Mouse (Mus musculus): ENCODE measurements around the gene Fdxr. TPM values are rescaled to one million over a fixed set of nuclear protein-coding genes. Genes with fewer than 3 reads are reported as not detected.

The Fdxr gene
- polyA plus RNA-seq, 1 experiment from 2014 or later, result 25.7 TPM

GRCm38 (mm10) chr11:115232889-115233288 is 44.0 kb downstream of the Fdxr start:
- H3K27me3 ChIP-seq (replicated peaks; ENCODE audit: control insufficient read depth, insufficient read depth, low read length), result no peaks in the 10 kb centered on the region; the same call in 1 of the 2 replicates
- DNase-seq (ENCODE audit: low spot score), result no peak
- no peak for ATAC-seq (replicated peaks; ENCODE audit: low FRiP score)
- H3K4me1 ChIP-seq (replicated peaks; ENCODE audit: control insufficient read depth, insufficient read depth, low read length), result peaks cover 45% of the 10 kb centered on the region
- no peak overlapping the region for H3K4me3 ChIP-seq (ENCODE audit: low read depth, low read length)
- 84% methylated on average over 5 of the region's 5 CpGs for WGBS
- H3K9ac ChIP-seq (ENCODE audit: low read depth, low read length), result no peak overlapping the region
- no peak overlapping the region for H3K4me2 ChIP-seq
- H3K9me3 ChIP-seq (ENCODE audit: control insufficient read depth, low read length), result no peaks in the 10 kb centered on the region
- no peaks in the 10 kb centered on the region for H3K36me3 ChIP-seq (ENCODE audit: control insufficient read depth, insufficient read depth, low read length)
- no peak overlapping the region for H3K27ac ChIP-seq (ENCODE audit: low read depth, low read length)

DNA sequence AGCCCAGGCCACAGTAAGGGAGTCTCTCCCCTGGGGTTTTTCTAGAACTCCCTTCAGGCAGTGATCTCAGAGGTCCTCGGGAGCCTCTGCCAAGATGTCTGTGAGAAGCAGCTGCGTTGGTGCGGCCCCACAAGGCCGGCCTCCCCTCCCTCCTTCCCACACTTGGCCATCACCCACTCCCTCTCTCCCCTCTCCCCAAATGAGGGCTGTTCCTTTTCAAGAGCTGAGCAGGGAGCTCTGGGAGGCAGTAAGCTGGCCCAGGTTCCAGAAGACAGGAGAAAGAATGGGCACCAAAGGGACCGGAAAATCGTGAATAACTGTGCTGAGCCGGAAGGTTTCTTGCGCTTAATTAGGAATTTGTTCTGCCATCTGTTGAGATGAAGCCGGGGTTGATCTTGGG is 44.9 kb downstream of the Fdxr start:
- H3K27me3 ChIP-seq (replicated peaks; ENCODE audit: control insufficient read depth, insufficient read depth, low read length), result no peaks in the 10 kb centered on the region; the same call in 1 of the 2 replicates
- H3K36me3 ChIP-seq (ENCODE audit: control insufficient read depth, insufficient read depth, low read length), result no peaks in the 10 kb centered on the region
- no peak overlapping the region for H3K9ac ChIP-seq (ENCODE audit: low read depth, low read length)
- ATAC-seq (replicated peaks; ENCODE audit: low FRiP score) (no peak), DNase-seq (ENCODE audit: low spot score) (no peak)
- no peaks in the 10 kb centered on the region for H3K9me3 ChIP-seq (ENCODE audit: control insufficient read depth, low read length)
- no peak overlapping the region; the same call in 1 of the 2 replicates for H3K27ac ChIP-seq (ENCODE audit: low read depth, low read length)
- no peak overlapping the region for H3K4me2 ChIP-seq
- peaks cover 53% of the 10 kb centered on the region for H3K4me1 ChIP-seq (replicated peaks; ENCODE audit: control insufficient read depth, insufficient read depth, low read length)
- no peak overlapping the region for H3K4me3 ChIP-seq (ENCODE audit: low read depth, low read length)
- WGBS, result 75% methylated on average over 9 of the region's 9 CpGs

DNA sequence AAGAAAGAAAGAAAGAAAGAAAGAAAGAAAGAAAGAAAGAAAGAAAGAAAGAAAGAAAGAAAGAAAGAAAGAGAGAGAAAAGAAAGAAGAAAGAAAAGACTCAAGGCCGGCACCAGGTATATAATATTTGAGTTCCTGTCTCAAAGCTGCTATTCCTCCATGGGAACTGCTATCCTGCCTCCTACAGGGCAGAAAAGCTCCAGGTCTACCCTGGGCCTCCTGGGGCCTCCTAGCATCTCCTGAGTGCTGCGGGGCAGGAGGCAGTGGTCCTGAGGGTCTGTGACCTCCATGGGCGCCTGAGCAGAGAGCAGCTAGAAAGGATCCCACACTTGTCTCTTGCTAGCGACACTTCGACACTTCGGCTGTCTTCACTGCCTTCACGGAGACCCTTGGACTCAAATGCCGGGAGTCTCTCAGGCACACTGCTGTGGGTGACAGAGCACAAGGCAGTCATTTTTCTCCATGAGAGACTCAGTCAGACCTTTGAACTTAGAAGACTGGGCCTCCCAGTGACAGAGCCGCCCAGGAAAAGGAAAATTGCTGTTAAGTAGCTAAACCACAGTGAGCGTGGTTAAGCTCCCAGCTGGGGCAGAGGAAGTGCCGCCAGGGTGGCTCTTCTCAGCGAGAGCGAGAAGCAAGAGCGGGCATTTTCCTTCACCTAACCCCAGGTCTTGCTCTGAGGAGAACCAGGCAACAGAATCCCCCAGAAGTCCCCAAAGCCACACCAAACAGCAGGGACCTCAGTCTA is 45.5 kb downstream of the Fdxr start:
- Histone ChIP-seq H3K27me3 (replicated peaks; ENCODE audit: control insufficient read depth, insufficient read depth, low read length) (no peaks in the 10 kb centered on the region; the same call in 1 of the 2 replicates), H3K9me3 (ENCODE audit: control insufficient read depth, low read length) (no peaks in the 10 kb centered on the region), H3K4me2 (no peak overlapping the region), H3K36me3 (ENCODE audit: control insufficient read depth, insufficient read depth, low read length) (no peaks in the 10 kb centered on the region), H3K9ac (ENCODE audit: low read depth, low read length) (no peak overlapping the region), H3K4me1 (replicated peaks; ENCODE audit: control insufficient read depth, insufficient read depth, low read length) (peaks cover 54% of the 10 kb centered on the region), H3K4me3 (ENCODE audit: low read depth, low read length) (no peak overlapping the region), H3K27ac (ENCODE audit: low read depth, low read length) (peak overlapping the region; percentile 52; the same call in 1 of the 2 replicates)
- WGBS, result 46% methylated on average over 14 of the region's 14 CpGs
- no peak for ATAC-seq (replicated peaks; ENCODE audit: low FRiP score)
- DNase-seq (ENCODE audit: low spot score), result no peak

- 56% methylated on average over 15 of the region's 15 CpGs for WGBS
- no peak overlapping the region for H3K4me3 ChIP-seq (ENCODE audit: low read depth, low read length)
- H3K27ac ChIP-seq (ENCODE audit: low read depth, low read length), result no peak overlapping the region
- peaks cover 47% of the 10 kb centered on the region for H3K4me1 ChIP-seq (replicated peaks; ENCODE audit: control insufficient read depth, insufficient read depth, low read length)
- DNase-seq (ENCODE audit: low spot score), result no peak
- H3K27me3 ChIP-seq (replicated peaks; ENCODE audit: control insufficient read depth, insufficient read depth, low read length), result no peaks in the 10 kb centered on the region; the same call in 1 of the 2 replicates
- H3K4me2 ChIP-seq, result no peak overlapping the region
- no peaks in the 10 kb centered on the region for H3K36me3 ChIP-seq (ENCODE audit: control insufficient read depth, insufficient read depth, low read length)
- no peak for ATAC-seq (replicated peaks; ENCODE audit: low FRiP score)
- no peaks in the 10 kb centered on the region for H3K9me3 ChIP-seq (ENCODE audit: control insufficient read depth, low read length)
- no peak overlapping the region for H3K9ac ChIP-seq (ENCODE audit: low read depth, low read length)
Observed at GRCm38 (mm10) chr11:115229021-115229930, 47.6 kb downstream of the Fdxr start.

- Histone ChIP-seq H3K4me3 (ENCODE audit: low read depth, low read length) (no peak overlapping the region), H3K9ac (ENCODE audit: low read depth, low read length) (no peak overlapping the region)
- WGBS, result 48% methylated on average over 7 of the region's 7 CpGs
Observed at GRCm38 (mm10) chr11:115228430-115228829, 48.4 kb downstream of the Fdxr start.

DNA sequence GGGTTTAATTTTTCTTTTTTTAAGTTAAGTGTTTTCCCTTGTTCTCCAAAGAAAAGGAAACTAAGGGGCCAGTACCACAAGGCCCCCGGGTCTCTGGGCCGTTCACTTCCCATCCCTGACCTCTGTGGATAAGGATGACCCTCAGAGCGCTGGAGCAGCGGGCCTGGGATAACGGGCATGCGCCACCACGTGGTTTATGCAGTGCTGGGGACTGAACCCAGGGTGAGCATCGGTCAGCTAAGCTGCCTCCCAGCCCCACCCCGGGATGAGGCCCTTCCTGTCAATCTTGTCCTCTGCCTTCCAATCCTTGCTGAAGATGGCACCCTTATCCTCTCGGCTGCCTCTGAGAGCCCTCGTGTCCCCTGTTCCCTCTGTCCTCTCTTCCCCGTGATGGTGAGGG is 49.2 kb downstream of the Fdxr start:
- H3K9ac ChIP-seq (ENCODE audit: low read depth, low read length), result no peak overlapping the region
- H3K36me3 ChIP-seq (ENCODE audit: control insufficient read depth, insufficient read depth, low read length), result no peaks in the 10 kb centered on the region
- H3K27ac ChIP-seq (ENCODE audit: low read depth, low read length), result no peak overlapping the region; the same call in 1 of the 2 replicates
- no peaks in the 10 kb centered on the region for H3K9me3 ChIP-seq (ENCODE audit: control insufficient read depth, low read length)
- H3K27me3 ChIP-seq (replicated peaks; ENCODE audit: control insufficient read depth, insufficient read depth, low read length), result no peaks in the 10 kb centered on the region; the same call in 1 of the 2 replicates
- no peak overlapping the region for H3K4me2 ChIP-seq
- ATAC-seq (replicated peaks; ENCODE audit: low FRiP score), result peak; percentile 24; the same call in 1 of the 2 replicates
- 44% methylated on average over 12 of the region's 12 CpGs for WGBS
- no peak for DNase-seq (ENCODE audit: low spot score)
- peaks cover 48% of the 10 kb centered on the region for H3K4me1 ChIP-seq (replicated peaks; ENCODE audit: control insufficient read depth, insufficient read depth, low read length)
- H3K4me3 ChIP-seq (ENCODE audit: low read depth, low read length), result no peak overlapping the region

More at GRCm38 (mm10) chr11:115228430-115228829, 48.4 kb downstream of the Fdxr start:
- ATAC-seq (replicated peaks; ENCODE audit: low FRiP score), result no peak
- H3K27me3 ChIP-seq (replicated peaks; ENCODE audit: control insufficient read depth, insufficient read depth, low read length), result no peaks in the 10 kb centered on the region; the same call in 1 of the 2 replicates
- H3K4me1 ChIP-seq (replicated peaks; ENCODE audit: control insufficient read depth, insufficient read depth, low read length), result peaks cover 47% of the 10 kb centered on the region
- DNase-seq (ENCODE audit: low spot score), result no peak
- H3K27ac ChIP-seq (ENCODE audit: low read depth, low read length), result no peak overlapping the region
- no peaks in the 10 kb centered on the region for H3K36me3 ChIP-seq (ENCODE audit: control insufficient read depth, insufficient read depth, low read length)
- no peaks in the 10 kb centered on the region for H3K9me3 ChIP-seq (ENCODE audit: control insufficient read depth, low read length)
- H3K4me2 ChIP-seq, result no peak overlapping the region

DNA sequence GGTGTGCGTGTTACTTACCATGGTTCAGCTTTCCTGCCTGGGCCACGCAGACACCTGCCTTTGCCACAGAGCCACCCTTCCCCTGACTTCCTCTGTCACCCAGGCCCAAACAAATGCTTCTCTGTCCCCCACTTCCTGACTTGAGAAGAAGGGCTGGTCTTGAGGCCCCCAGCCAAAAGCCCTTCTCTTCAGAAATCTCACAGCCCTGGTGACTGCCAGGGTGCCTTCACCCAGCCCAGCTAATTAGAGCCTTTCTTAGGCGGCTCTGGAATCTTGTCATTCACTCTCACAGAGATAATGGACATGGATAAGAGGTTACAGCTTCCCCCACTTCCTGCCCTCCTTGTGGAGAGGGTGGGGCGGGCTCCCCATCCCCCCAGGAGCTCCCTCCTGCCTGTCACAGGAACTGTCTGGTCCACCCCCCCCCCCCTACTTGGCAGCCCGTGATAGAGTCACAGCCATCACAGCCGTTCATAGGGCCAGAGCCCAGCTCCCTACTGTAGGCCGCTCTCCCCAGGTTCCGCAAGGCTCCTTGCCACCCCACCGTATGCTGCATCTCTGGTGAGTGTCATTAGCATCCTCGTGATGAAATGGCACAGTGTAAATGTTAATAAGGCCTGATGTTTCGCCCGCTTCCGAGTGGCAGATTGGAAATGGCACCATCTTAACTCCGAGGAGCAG is 49.9 kb downstream of the Fdxr start:
- Histone ChIP-seq H3K9ac (ENCODE audit: low read depth, low read length) (no peak overlapping the region), H3K27ac (ENCODE audit: low read depth, low read length) (peak overlapping the region; percentile 8; the same call in 1 of the 2 replicates), H3K27me3 (replicated peaks; ENCODE audit: control insufficient read depth, insufficient read depth, low read length) (no peaks in the 10 kb centered on the region; the same call in 1 of the 2 replicates), H3K9me3 (ENCODE audit: control insufficient read depth, low read length) (no peaks in the 10 kb centered on the region), H3K4me3 (ENCODE audit: low read depth, low read length) (no peak overlapping the region), H3K4me1 (replicated peaks; ENCODE audit: control insufficient read depth, insufficient read depth, low read length) (peaks cover 50% of the 10 kb centered on the region), H3K36me3 (ENCODE audit: control insufficient read depth, insufficient read depth, low read length) (no peaks in the 10 kb centered on the region), H3K4me2 (no peak overlapping the region)
- no peak for ATAC-seq (replicated peaks; ENCODE audit: low FRiP score)
- DNase-seq (ENCODE audit: low spot score), result no peak
- WGBS, result 46% methylated on average over 14 of the region's 14 CpGs

GRCm38 (mm10) chr11:115225301-115225700 is 51.5 kb downstream of the Fdxr start:
- H3K27me3 ChIP-seq (replicated peaks; ENCODE audit: control insufficient read depth, insufficient read depth, low read length), result no peaks in the 10 kb centered on the region; the same call in 1 of the 2 replicates
- H3K4me2 ChIP-seq, result no peak overlapping the region
- DNase-seq (ENCODE audit: low spot score) (no peak), ATAC-seq (replicated peaks; ENCODE audit: low FRiP score) (no peak)
- no peak overlapping the region for H3K27ac ChIP-seq (ENCODE audit: low read depth, low read length)
- H3K36me3 ChIP-seq (ENCODE audit: control insufficient read depth, insufficient read depth, low read length), result no peaks in the 10 kb centered on the region
- no peak overlapping the region for H3K4me3 ChIP-seq (ENCODE audit: low read depth, low read length)
- 85% methylated on average over 6 of the region's 6 CpGs for WGBS
- H3K4me1 ChIP-seq (replicated peaks; ENCODE audit: control insufficient read depth, insufficient read depth, low read length), result peaks cover 40% of the 10 kb centered on the region
- H3K9me3 ChIP-seq (ENCODE audit: control insufficient read depth, low read length), result no peaks in the 10 kb centered on the region
- no peak overlapping the region for H3K9ac ChIP-seq (ENCODE audit: low read depth, low read length)

Data from liver, embryonic 11.5 days (tissue).